Mouse (Mus musculus): ENCODE data around the gene Speg.

The Speg gene

DNA sequence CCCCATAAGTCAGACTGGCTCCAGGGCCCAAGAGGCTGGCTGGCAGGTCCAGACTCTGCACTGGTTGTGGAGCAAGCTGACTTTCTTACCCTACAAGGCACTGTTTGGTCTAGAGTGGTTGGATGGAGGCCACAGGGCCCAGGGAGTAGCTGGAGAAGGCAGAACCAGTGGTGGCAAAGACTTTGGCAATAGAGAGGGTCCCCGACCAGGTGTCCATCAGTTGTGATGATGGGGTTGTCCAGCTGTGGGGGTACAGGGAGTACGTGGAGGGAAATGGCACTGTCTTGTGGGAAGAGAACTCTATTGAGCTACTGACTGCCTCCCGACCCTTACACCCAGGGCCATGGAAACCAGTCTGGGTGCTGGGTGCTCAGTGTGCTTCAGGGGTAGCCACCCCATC lies 18.7 kb downstream of the Speg start:
- DNase-seq (ENCODE audit: low read depth, low spot score) = no peak

DNA sequence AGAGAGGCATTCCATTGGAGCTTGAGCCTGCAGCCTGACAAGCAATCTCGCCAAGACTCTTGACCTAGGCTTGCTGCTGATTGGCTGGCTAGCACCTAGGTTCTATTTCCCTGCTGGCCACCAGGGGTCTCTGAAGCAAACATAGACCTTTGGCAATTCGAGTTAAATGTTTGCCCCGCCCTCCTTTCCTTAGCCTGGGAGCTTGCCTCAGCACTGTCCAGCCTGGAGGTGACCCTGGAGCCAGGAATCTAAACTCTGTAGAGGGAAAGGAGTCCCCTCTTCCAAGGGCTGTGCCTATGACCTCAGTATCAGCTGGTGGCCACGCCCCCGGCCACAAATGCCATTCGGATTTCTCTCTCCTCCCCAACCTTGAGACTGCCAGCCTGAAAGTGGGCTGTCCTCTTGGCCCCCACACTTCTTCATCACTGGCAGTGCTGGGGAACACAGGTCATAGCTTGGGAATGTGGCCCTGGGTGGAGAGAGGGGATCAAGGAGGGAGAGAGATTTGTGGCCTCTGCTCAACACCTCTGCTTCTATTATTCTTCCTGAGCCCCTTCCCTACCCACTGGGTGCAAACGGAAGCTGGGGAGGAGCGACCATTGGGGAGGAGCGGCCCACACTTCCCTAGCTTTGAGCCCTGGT lies 23.8 kb downstream of the Speg start:
- peak; percentile 80 for DNase-seq (ENCODE audit: low read depth, low spot score)

DNA sequence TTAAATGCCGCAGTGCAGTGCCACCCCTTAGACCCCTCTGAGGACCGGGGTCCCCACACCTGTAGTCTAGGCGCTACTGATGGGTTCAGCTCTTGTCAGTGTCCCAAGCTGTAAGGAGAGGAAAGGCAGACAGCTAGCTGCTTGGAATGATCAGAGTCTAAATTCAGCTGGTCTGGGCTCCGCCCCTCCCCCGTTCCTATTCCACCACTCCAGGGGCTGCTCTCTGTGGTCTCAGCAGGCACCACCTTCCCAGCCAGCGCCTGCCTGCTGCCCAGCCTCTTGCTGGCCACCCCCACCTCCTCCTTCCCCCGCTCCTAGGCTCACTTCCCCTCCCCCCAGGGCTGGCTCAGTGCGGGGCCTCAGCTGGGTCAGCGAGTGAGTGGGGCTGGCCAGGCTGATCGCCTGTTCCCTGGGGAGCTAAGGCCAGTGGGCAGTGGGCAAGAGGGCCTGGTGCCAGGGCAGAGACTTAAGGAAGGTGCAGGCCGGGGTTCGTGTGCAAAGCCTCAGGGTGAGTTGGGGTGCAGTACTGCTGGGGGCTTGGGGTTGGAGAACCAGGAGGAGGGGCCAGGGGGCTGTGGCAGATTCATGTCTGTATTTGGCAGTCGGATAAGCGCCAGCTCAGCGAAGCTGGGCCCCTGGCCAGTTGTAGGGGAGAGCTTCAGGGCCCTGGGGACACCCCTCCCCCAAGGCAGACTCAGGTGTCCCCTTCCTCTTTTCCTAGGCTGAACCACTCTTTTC lies 24.8 kb downstream of the Speg start:
- peak; percentile 67 for DNase-seq (ENCODE audit: low read depth, low spot score)

DNA sequence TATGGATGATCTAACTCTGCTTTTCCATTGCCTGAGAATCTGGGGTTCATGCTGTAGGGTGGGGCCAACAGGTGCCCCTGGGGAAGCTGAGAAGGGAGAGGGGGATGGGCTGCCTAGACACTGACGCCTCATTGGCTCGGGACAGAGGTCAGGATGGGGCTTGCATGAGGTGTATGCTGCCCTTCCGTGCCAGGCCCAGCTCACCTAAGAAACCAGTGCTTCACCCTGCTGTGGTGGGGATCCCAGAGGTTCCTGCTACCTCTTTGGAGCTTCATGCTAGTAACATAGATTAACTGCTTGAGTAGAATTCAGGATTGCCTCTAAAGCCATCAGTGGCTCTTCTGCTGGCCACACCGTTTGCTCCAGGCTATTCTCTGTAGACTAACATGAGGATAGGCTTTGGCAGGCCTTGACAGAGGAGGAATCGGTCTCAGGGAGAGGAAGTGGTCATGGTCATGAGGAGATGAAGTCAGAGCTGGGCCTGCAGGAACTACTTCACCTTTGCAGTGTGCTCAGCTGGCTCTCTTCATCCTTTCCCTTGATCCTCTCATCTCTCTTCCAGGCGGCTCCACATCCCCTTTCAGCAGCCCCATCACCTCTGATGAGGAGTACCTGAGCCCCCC lies 25.5 kb downstream of the Speg start:
- no peak for DNase-seq (ENCODE audit: low read depth, low spot score)

DNA sequence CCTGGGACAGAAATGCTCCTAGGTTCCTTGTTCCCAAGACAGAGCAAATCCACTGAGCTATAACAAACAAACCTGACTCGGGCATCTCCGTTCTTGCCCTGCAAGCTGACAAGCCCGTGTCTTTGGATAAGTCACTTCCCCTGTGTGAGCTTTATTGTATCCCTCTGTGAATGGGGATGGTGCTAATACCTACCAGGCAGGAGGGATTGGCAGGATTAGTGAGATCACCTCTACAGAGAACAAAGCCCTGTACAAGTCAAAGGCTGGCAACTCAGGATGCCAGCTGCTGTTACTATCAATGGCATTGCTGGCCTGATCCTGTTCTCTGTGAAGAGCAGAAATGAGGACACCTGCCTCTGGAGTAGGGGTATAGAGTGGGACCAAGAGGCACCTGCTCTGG lies 30.4 kb downstream of the Speg start:
- DNase-seq (ENCODE audit: low read depth, low spot score) = no peak

DNA sequence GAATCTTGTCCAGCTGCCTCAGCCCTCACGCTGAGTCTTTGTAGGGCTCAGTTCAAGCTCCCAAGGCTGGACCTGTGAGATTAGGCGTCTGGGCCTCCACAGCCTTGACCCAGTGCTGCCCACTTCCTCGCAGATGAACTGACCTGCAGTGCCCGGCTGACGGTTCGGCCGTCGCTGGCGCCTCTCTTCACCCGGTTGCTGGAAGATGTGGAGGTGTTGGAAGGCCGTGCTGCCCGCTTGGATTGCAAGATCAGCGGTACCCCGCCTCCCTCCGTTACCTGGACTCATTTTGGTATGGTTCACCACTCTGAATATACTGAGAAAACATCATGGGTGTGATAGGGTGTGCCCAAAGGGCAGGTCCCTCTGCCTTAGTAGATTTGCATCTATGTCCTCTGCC lies 31.1 kb downstream of the Speg start:
- DNase-seq (ENCODE audit: low read depth, low spot score) = no peak

DNA sequence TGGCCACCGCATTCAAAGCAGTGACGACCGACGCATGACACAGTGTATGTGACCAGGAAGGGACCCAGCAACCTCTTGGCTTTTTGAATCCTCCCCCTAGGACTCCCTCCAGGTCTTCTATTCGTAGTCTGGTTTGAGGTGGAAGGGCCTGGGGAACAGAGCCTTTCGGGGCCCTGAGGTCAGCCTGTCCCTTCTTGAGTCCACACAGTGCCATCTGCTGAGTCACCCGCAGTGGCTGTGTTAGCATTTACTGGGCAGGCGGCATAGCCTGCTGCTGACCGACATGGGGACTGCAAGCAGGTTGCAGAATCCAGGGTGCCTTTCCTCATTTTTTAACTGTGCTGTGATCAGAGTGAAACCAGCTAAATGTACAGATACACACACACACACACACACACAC lies 32.0 kb downstream of the Speg start:
- no peak for DNase-seq (ENCODE audit: low read depth, low spot score)

DNA sequence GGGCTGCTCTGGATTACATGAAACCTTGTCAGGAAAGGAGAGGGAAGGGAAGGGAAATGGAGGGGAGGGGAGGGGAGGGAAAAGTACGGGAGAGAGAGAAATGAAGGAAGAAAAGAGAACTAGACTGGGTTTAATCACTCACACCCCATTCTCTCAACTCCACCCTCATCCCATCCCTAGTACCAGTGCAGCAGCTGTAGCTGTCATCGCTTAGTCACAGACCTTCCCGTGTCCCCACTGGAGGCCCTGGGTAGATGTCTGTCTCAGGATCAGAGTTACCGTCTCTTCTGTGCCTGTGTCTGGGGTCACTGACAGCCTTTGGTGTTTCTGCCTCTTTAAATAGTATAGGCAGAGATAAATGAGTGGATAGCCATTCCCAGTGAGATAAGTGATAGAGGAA lies 33.1 kb downstream of the Speg start:
- no peak for DNase-seq (ENCODE audit: low read depth, low spot score)

DNA sequence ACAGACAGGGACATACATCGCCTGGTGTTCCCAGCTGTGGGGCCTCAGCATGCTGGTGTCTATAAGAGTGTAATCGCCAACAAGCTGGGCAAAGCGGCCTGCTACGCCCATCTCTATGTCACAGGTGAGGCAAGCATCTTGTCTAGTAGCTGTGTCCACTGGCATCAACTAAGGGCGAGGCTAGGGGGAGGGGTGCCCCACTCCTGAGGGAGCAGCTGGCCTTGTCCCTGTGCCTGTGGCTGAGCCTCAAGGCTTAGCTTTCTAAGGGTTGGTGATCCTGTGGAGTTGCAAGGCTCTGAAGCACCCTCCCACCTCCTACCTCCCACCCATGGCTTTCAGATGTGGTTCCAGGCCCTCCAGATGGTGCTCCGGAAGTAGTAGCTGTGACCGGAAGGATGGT lies 34.9 kb downstream of the Speg start:
- no peak for DNase-seq (ENCODE audit: low read depth, low spot score)

DNA sequence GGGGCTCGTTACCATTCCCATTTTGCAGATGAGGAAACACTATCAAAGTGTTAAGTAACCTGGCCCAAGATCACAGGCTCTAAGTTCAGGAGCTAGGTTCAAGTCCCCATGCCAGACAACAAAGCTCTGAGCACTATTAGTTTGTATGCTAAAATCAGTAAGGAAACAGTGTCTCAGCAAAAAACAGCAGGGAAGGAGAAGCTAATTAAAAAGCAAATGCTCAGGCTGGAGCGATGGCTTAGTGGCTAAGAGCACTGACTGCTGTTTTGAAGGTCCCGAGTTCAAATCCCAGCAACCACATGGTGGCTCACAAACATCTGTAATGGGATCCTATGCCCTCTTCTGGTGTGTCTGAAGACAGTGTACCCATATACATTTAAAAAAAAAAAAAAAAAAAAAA lies 37.1 kb downstream of the Speg start:
- DNase-seq (ENCODE audit: low read depth, low spot score) = no peak

DNA sequence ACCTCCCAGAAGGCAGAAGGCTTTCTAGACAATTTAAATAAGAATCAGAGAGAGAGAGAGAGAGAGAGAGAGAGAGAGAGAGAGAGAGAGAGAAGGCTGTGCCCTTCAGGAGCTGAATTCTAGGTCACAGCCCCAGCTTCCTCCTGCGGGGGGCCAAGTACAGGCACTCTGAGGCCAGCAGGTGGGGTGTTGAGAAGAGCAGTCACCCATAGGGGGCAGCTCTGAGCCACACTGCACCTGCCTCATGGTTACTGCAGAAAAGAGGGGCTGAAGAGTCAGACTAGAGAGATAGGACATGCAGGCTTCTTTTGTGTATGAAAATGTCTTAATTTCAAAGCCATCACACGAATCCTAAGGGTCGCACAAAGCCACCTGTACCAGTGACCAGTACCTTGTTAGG lies 38.7 kb downstream of the Speg start:
- peak; percentile 29 for DNase-seq (ENCODE audit: low read depth, low spot score)

DNA sequence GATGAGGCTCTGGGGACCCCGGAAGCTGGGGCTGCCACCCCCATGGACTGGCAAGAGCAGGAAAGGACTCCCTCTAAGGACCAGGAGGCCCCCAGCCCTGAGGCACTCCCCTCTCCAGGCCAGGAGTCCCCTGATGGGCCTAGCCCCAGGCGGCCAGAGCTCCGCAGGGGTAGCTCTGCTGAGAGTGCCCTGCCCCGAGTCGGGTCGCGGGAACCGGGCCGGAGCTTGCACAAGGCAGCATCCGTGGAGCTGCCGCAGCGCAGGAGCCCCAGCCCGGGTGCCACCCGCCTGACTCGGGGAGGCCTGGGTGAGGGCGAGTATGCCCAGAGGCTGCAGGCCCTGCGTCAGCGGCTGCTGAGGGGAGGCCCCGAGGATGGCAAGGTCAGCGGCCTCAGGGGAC lies 46.7 kb downstream of the Speg start:
- no peak for DNase-seq (ENCODE audit: low read depth, low spot score)

DNA sequence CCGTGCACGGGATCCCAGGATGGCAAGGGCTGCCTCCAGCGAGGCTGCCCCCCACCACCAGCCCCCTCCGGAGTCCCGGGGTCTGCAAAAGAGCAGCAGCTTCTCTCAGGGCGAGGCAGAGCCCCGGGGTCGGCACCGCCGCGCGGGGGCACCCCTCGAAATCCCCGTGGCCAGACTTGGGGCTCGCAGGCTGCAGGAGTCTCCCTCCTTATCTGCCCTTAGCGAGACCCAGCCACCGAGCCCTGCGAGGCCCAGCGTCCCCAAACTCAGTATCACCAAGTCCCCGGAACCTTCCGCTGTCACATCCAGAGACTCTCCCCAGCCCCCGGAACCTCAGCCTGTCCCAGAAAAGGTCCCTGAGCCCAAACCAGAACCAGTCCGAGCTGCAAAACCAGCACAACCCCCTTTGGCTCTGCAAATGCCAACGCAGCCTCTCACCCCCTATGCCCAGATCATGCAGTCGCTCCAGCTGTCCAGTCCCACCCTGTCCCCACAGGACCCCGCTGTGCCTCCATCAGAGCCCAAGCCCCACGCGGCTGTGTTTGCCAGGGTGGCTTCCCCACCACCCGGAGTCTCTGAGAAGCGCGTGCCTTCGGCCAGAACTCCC lies 47.2 kb downstream of the Speg start:
- DNase-seq (ENCODE audit: low read depth, low spot score) = no peak

DNA sequence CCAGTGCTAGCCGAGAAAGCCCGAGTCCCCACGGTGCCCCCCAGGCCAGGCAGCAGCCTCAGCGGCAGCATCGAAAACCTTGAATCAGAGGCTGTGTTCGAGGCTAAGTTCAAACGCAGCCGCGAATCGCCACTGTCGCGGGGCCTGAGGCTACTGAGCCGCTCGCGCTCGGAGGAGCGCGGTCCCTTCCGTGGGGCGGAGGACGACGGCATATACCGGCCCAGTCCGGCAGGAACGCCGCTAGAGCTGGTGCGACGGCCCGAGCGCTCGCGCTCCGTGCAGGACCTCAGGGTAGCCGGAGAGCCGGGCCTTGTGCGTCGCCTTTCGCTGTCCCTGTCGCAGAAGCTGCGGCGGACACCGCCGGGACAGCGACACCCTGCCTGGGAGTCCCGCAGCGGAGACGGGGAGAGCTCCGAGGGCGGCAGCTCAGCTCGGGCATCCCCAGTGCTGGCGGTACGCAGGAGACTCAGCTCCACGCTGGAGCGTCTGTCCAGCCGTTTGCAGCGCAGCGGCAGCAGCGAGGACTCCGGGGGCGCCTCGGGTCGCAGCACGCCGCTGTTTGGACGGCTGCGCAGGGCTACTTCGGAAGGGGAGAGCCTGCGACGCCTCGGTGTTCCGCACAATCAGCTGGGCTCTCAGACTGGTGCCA lies 47.9 kb downstream of the Speg start:
- DNase-seq (ENCODE audit: low read depth, low spot score) = peak; percentile 36

DNA sequence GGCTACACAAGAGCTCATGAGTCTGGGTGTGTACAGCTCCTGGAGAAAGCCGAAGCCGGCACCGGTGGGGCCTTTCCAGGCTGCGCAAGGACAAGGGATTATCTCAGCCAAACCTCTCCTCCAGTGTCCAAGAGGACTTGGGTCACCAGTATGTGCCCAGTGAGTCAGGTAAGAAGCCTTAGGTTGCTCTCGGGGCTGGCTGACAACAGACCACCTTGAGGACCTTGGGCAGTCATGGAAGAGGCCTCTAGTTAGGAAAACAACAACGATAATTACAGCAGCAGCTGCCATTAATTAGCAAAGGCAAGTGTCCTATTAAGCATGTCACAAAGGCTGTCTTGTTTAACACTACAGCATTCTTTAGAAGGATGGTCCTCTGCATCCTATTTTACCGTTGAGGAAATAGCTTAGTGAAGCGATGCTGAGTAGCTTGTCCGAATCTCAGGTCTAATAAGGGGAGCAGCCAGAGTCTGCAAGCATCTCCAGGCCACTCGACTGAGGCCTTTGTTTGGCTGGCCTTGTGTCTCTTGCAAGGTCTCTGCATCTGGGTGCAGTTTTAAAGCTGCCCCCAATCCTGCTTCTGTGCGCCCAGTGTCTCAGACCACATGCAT lies 48.8 kb downstream of the Speg start:
- no peak for DNase-seq (ENCODE audit: low read depth, low spot score)

DNA sequence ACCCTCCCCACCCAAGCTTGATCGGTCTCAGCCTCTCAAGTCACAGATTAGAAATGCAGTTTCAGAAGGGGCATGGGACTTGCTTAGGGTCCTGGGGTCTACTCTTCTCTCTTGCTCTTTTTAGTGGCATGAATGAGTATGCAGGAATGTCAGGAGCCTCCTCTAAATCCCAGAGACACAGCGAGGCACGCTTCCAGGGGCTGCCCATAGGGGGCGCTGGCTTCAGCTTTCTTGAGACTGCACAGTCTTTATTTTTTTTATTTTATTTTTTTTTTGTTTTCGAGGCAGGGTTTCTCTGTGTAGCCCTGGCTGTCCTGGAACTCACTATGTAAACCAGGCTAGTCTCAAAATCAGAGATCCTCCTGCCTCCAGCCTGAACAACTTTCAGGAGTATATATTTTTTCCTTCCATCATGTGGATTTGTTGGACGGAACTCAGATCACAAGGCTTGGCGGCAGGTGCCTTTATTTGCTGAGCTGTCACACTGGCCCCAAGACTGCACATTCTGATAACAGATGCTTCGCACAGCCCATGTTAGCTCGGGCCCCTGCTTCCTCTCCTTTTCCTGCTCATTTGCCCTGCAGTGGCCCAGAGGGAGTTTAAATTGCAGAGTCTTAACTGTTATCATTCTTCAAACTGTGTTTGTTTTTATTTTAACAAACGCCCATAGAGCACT lies 50.8 kb downstream of the Speg start:
- DNase-seq (ENCODE audit: low read depth, low spot score) = peak; percentile 79

DNA sequence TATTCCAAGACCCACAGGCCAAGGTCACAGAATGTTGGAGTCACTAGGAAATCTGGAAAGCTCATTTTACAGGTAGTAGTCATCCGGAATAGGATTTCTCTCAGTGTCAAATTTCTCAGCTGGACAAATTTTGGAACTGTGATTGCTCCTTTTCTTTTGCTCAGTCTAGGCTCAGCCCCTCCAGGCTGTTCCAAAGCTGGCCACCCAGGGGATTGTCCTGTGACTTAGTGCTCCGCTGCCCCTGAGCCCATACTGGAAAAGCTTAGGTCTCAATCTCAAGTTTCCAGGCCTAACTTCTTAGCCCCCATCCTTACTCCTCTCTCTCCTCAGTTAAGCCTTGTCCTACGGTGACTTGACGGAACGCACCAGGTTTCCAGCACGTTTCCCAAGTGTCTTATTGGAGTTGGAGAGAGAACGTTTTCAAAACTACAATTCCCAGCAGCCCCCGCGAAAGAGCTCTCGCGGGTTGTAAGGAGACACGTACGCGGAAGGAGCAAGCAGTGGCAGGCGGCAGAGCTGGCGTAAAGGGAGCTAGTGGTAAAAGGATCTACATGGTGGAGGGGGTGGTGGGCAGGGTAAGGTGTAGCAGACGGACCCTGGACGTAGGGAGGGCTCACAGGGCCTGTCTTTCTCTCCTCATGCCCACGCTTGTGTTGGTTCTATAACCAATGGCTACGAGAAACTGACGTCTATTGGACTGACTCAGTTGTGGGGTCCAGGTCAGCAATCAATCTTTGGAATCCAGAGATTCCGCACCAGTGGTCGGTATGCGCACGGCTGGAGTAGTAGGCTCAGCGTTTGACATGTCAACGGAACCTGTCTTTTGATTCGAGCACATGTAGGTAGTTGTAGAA lies 60.6 kb downstream of the Speg start, which contains the start of gene Gmppa:
Gmppa (plus strand) TSS at position 456 of the 854 bp plus-strand sequence.
- peak; percentile 86 for DNase-seq (ENCODE audit: low read depth, low spot score)

DNA sequence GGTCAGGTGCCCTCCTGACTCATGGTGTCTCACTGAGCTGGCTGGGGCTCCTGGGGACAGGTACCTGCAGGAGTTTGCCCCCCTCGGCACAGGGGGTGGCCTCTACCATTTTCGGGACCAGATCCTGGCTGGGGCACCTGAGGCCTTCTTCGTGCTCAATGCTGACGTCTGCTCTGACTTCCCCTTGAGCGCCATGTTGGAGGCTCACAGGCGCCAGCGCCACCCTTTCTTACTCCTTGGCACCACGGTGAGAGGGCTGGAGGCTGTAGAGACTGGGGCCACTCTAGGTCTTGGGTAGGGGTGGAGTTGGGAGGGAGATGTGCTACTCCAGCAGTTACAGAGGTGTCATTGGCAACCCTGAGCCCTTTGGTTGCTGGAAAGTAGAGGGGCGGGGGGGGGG lies 63.7 kb downstream of the Speg start:
- DNase-seq (ENCODE audit: low read depth, low spot score) = no peak

DNA sequence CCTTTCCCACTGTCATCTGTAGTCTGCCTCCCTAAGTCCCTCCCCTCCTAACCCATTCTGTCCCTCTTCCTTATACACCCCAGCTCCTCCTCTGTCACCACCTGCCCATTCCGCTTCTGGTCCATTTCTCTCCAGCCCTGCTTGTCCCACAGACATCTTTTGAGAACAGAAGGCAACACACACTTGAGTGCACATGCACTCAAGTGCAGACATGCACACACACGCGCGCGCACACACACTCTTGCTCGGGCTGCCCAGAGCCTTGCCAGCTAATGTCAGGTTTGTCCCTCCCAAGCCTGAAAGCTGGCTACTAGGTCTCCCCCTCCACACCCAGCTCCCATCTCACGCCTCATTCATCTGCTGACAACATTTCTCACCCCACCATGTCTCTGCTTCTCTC lies 65.6 kb downstream of the Speg start:
- DNase-seq (ENCODE audit: low read depth, low spot score) = no peak

DNA sequence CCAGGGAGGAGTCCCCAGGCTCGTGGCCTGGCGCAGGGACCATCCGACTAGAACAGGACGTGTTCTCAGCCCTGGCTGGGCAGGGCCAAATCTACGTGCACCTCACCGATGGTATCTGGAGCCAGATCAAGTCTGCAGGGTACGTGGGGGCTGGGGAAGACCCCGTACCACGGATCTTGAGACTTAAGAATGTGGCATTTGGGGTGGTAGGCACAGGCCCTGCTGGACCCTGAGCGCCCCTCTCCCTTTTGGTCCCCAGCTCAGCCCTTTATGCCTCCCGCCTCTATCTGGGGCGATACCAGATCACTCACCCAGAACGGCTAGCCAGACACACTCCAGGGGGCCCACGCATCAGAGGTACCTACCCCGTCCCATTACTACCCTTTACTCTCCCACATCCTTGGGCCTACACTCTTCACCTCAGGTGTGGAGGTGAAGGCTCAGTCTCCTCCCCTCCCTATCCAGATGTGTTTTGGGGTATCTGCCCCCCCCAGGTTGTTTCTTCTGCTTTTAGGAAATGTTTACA lies 66.4 kb downstream of the Speg start:
- no peak for DNase-seq (ENCODE audit: low read depth, low spot score)

Data from forelimb bud, embryonic 11.5 days (tissue).